Mouse (Mus musculus) embryonic facial prominence, embryonic 14.5 days (tissue): ENCODE results near the gene Marveld3. TPM values are rescaled to one million over a fixed set of nuclear protein-coding genes. Genes with fewer than 3 reads are reported as not detected.

Experiments
- ATAC-seq: fragments of 200-750 bp; cut with Nextera tagmentation; 2 replicates; pipeline ENCODE4 v1.8.0; 2017; ENCODE audit warnings: low read depth, moderate number of reproducible peaks, moderate TSS enrichment
- DNase-seq: peaks from one replicate; pipeline ENCODE4 v3.0.0-alpha.2; 2015; ENCODE audit warnings: low spot score
- H3K27ac ChIP-seq: fragments of 300-500 bp; sonication (generic); replicated peaks from 2 replicates; pipeline ENCODE4 v1.5.1; 2014; ENCODE audit warnings: low read depth, mild to moderate bottlenecking, low read length, moderate library complexity
- H3K27me3 ChIP-seq: fragments of 300-500 bp; sonication (generic); replicated peaks from 2 replicates; pipeline ENCODE4 v1.6.1; 2014; ENCODE audit warnings: low read length; ENCODE audit not compliant: control insufficient read depth, insufficient read depth
- H3K36me3 ChIP-seq: fragments of 300-500 bp; sonication (generic); 2 replicates; pipeline ENCODE4 v1.6.1; 2014; ENCODE audit warnings: low read length, mixed read lengths; ENCODE audit not compliant: control insufficient read depth, insufficient read depth
- H3K4me1 ChIP-seq: fragments of 300-500 bp; sonication (generic); 2 replicates; pipeline ENCODE4 v1.6.1; 2014; ENCODE audit warnings: antibody characterized with exemption, low read length; ENCODE audit not compliant: control insufficient read depth, insufficient read depth
- H3K4me2 ChIP-seq: fragments of 300-500 bp; sonication (generic); 2 replicates; pipeline ENCODE4 v1.6.1; 2014; ENCODE audit warnings: low read depth, mild to moderate bottlenecking, low read length, moderate library complexity, mixed read lengths
- H3K4me3 ChIP-seq: fragments of 300-500 bp; sonication (generic); 2 replicates; pipeline ENCODE4 v1.5.1; 2014; ENCODE audit warnings: low read depth, mild to moderate bottlenecking, low read length
- H3K9ac ChIP-seq: fragments of 300-500 bp; sonication (generic); 2 replicates; pipeline ENCODE4 v1.6.1; 2014; ENCODE audit warnings: low read depth, mild to moderate bottlenecking, low read length, moderate library complexity, mixed read lengths
- H3K9me3 ChIP-seq: fragments of 300-500 bp; sonication (generic); 2 replicates; pipeline ENCODE4 v1.6.1; 2016; ENCODE audit warnings: low read length; ENCODE audit not compliant: control insufficient read depth
- WGBS: fragments of 180-500 bp; shearing (Covaris S2); extraction: QIAGEN DNeasy Blood & Tissue Kit; methylation state at CpG from one replicate; pipeline ENCODE4 v1.1.7; 2014; 5-methylcytosine and 5-hydroxymethylcytosine counted together
- polyA plus RNA-seq: library from polyadenylated mRNA; unstranded; fragments of >200 nt; fragmentation: Nextera tagmentation; extraction: Ambion mirVana; gene quantifications from 2 replicates; pipeline ENCODE4 v1.2.1, GENCODE M21; 2014

Marveld3 gene
- polyA plus RNA-seq, 1 experiment from 2014 or later = 2.1 TPM

- DNase-seq = no peak
- Histone ChIP-seq H3K27me3 (no peaks in the 10 kb centered on the region), H3K36me3 (no peaks in the 10 kb centered on the region), H3K4me1 (no peaks in the 10 kb centered on the region), H3K4me2 (no peak overlapping the region), H3K9ac (no peak overlapping the region), H3K27ac (no peak overlapping the region), H3K4me3 (no peak overlapping the region), H3K9me3 (no peaks in the 10 kb centered on the region)
- no peak for ATAC-seq
- 71% methylated on average over 7 of the region's 7 CpGs for WGBS
Observed at GRCm38 (mm10) chr8:109998066-109998465, 36.1 kb upstream of the Marveld3 start.

- 84% methylated on average over 9 of the region's 9 CpGs for whole genome bisulfite sequencing
- no peak overlapping the region for H3K4me2 ChIP-seq
- no peak for DNase-seq
- no peaks in the 10 kb centered on the region for H3K4me1 ChIP-seq
- ATAC-seq = no peak
- H3K4me3 ChIP-seq = no peak overlapping the region
- no peaks in the 10 kb centered on the region for H3K9me3 ChIP-seq
- no peaks in the 10 kb centered on the region for H3K36me3 ChIP-seq
- no peak overlapping the region for H3K9ac ChIP-seq
- no peak overlapping the region for H3K27ac ChIP-seq
- H3K27me3 ChIP-seq = no peaks in the 10 kb centered on the region
Observed at GRCm38 (mm10) chr8:109997381-109997780, 35.4 kb upstream of the Marveld3 start.

DNA sequence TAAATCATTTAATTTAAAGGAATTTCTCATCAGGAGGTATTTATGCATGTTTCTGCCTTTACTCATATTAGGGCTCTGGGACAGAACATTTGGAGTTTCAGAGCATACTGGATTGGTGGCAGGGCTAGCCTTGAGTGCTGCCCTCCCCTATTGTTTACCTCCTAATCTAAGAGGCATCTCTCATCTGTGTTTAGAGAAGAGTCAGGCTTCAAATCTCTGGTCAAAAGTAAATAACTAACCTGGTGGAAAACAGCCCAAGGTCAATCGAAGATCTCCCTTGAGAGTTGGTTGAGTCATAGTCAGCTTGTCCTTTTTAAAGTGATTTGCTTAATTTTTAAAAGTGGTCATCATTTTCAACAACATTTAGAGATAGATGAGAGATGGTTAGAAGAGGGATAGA, 30.9 kb upstream of the Marveld3 start:
- Histone ChIP-seq H3K4me2 (no peak overlapping the region), H3K27ac (no peak overlapping the region), H3K4me1 (no peaks in the 10 kb centered on the region), H3K9ac (no peak overlapping the region), H3K27me3 (no peaks in the 10 kb centered on the region), H3K4me3 (no peak overlapping the region), H3K9me3 (no peaks in the 10 kb centered on the region), H3K36me3 (no peaks in the 10 kb centered on the region)
- 69% methylated on average over 1 of the region's 1 CpGs for whole genome bisulfite sequencing
- DNase-seq (no peak), ATAC-seq (no peak)

GRCm38 (mm10) chr8:109992166-109992565, 30.2 kb upstream of the Marveld3 start:
- no peak overlapping the region for H3K4me3 ChIP-seq
- H3K27ac ChIP-seq = no peak overlapping the region
- H3K4me2 ChIP-seq = no peak overlapping the region
- WGBS = 72% methylated on average over 5 of the region's 5 CpGs
- H3K9me3 ChIP-seq = no peaks in the 10 kb centered on the region
- H3K4me1 ChIP-seq = no peaks in the 10 kb centered on the region
- no peaks in the 10 kb centered on the region for H3K27me3 ChIP-seq
- DNase-seq (no peak), ATAC-seq (no peak)
- no peak overlapping the region for H3K9ac ChIP-seq
- H3K36me3 ChIP-seq = no peaks in the 10 kb centered on the region

DNA sequence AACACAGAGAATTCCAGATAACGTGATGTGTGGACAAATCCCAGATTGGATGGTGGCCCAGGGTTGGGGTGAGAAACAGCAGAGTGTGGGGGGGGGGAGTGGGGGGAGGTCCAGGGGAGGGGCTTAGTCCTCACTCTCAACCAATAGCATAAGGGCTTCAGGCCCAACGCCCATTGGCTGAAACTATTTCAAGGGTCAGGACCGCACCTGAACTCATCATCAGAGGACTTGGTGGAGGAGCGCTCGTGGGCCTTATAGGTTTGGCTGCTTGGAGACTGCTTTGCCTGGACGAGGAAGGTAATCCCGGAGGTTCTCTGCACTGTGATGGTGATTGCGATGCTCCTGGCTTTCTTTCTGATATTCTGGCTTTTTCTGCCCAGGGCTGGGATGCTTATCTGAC, 28.2 kb upstream of the Marveld3 start, which contains the start of gene Tat:
Gene Tat, plus strand, starts transcription at position 214 of the 400 bp plus-strand sequence.
- no peak for DNase-seq
- Histone ChIP-seq H3K4me2 (no peak within 1 kb of the TSS), H3K9ac (no peak within 1 kb of the TSS), H3K4me1 (no peaks in the 10 kb centered on the region), H3K4me3 (no peak within 1 kb of the TSS), H3K9me3 (no peaks in the 10 kb centered on the region), H3K27me3 (no peaks in the 10 kb centered on the region), H3K36me3 (no peaks in the 10 kb centered on the region), H3K27ac (no peak within 1 kb of the TSS)
- WGBS = 74% methylated on average over 8 of the region's 8 CpGs
- ATAC-seq = no peak

DNA sequence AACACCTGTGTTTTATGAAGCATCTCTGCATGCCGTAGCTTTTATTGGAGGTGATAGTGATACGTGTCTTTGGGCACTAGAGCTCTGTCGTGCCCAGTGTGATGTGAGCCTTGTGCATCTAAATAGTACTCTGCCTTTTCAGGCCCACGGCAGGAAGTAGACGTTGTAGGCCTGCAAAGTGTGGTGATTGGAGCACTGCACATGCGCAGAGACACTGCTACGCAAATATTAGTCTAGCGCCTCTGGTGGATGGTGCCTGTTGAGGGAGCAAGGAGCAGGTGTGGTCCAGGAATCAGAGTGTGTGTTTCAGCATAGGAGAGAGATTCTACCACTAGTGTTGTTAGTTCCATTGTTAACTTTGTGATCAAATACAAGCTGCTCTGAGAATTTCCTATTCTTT, 27.1 kb upstream of the Marveld3 start:
- Histone ChIP-seq H3K9ac (no peak overlapping the region), H3K36me3 (no peaks in the 10 kb centered on the region), H3K9me3 (no peaks in the 10 kb centered on the region), H3K27ac (no peak overlapping the region), H3K4me3 (no peak overlapping the region), H3K4me2 (no peak overlapping the region), H3K27me3 (no peaks in the 10 kb centered on the region), H3K4me1 (no peaks in the 10 kb centered on the region)
- 87% methylated on average over 8 of the region's 8 CpGs for WGBS
- ATAC-seq = no peak
- no peak for DNase-seq

GRCm38 (mm10) chr8:109987776-109988175, 25.8 kb upstream of the Marveld3 start:
- Histone ChIP-seq H3K4me2 (no peak overlapping the region), H3K27me3 (no peaks in the 10 kb centered on the region), H3K36me3 (no peaks in the 10 kb centered on the region), H3K27ac (no peak overlapping the region), H3K9me3 (no peaks in the 10 kb centered on the region), H3K9ac (no peak overlapping the region), H3K4me1 (no peaks in the 10 kb centered on the region), H3K4me3 (no peak overlapping the region)
- ATAC-seq (no peak), DNase-seq (no peak)
- 74% methylated on average over 7 of the region's 7 CpGs for WGBS

GRCm38 (mm10) chr8:109986384-109986783, 24.4 kb upstream of the Marveld3 start:
- H3K27ac ChIP-seq = no peak overlapping the region
- H3K4me1 ChIP-seq = no peaks in the 10 kb centered on the region
- ATAC-seq = no peak
- no peak overlapping the region for H3K9ac ChIP-seq
- H3K4me2 ChIP-seq = no peak overlapping the region
- 49% methylated on average over 7 of the region's 7 CpGs for WGBS
- no peak overlapping the region for H3K4me3 ChIP-seq
- no peaks in the 10 kb centered on the region for H3K9me3 ChIP-seq
- no peak for DNase-seq
- no peaks in the 10 kb centered on the region for H3K36me3 ChIP-seq
- H3K27me3 ChIP-seq = no peaks in the 10 kb centered on the region

- no peak for ATAC-seq
- 29% methylated on average over 5 of the region's 5 CpGs for WGBS
Observed at GRCm38 (mm10) chr8:109983944-109984343, 21.9 kb upstream of the Marveld3 start.

More at GRCm38 (mm10) chr8:109983944-109984343, 21.9 kb upstream of the Marveld3 start:
- no peak overlapping the region for H3K4me2 ChIP-seq
- H3K27ac ChIP-seq = no peak overlapping the region
- no peaks in the 10 kb centered on the region for H3K9me3 ChIP-seq
- no peaks in the 10 kb centered on the region for H3K27me3 ChIP-seq
- DNase-seq = peak; percentile 37
- no peak overlapping the region for H3K4me3 ChIP-seq
- no peak overlapping the region for H3K9ac ChIP-seq
- H3K36me3 ChIP-seq = no peaks in the 10 kb centered on the region
- H3K4me1 ChIP-seq = no peaks in the 10 kb centered on the region
